Mouse (Mus musculus) liver, embryonic 15.5 days (tissue): ENCODE results near the gene Gm26727. TPM values are rescaled to one million over a fixed set of nuclear protein-coding genes. Genes with fewer than 3 reads are reported as not detected.
"Not testable (repeated sequence)": the region's sequence is repeated elsewhere in the genome, so short reads cannot be mapped to it uniquely, and the experiment has no call there.

Experiments used
- ATAC-seq: fragments of 200-750 bp; cut with Nextera tagmentation; 2 replicates; pipeline ENCODE4 v1.8.0; 2017; ENCODE audit warnings: moderate number of reproducible peaks, mild to moderate bottlenecking, moderate library complexity; ENCODE audit not compliant: insufficient read depth
- H3K27ac ChIP-seq: fragments of 300-500 bp; sonication (generic); replicated peaks from 2 replicates; pipeline ENCODE4 v1.5.1; 2015; ENCODE audit warnings: mild to moderate bottlenecking, inconsistent platforms
- H3K27me3 ChIP-seq: fragments of 300-500 bp; sonication (generic); 2 replicates; pipeline ENCODE4 v1.6.1; 2015; ENCODE audit warnings: mild to moderate bottlenecking, inconsistent platforms
- H3K36me3 ChIP-seq: fragments of 300-500 bp; sonication (generic); replicated peaks from 2 replicates; pipeline ENCODE4 v1.6.1; 2015; ENCODE audit warnings: moderate library complexity, mild to moderate bottlenecking, inconsistent platforms
- H3K4me1 ChIP-seq: fragments of 300-500 bp; sonication (generic); replicated peaks from 2 replicates; pipeline ENCODE4 v1.6.1; 2015; ENCODE audit warnings: inconsistent platforms
- H3K4me2 ChIP-seq: fragments of 300-500 bp; sonication (generic); 2 replicates; pipeline ENCODE4 v1.6.1; 2015; ENCODE audit warnings: moderate library complexity, mild to moderate bottlenecking, inconsistent platforms
- H3K4me3 ChIP-seq: fragments of 300-500 bp; sonication (generic); replicated peaks from 2 replicates; pipeline ENCODE4 v1.5.1; 2015; ENCODE audit warnings: mild to moderate bottlenecking, inconsistent platforms
- H3K9ac ChIP-seq: fragments of 300-500 bp; sonication (generic); 2 replicates; pipeline ENCODE4 v1.6.1; 2015; ENCODE audit warnings: moderate library complexity, mild to moderate bottlenecking, inconsistent platforms
- H3K9me3 ChIP-seq: fragments of 300-500 bp; sonication (generic); replicated peaks from 2 replicates; pipeline ENCODE4 v1.6.1; 2016; ENCODE audit warnings: inconsistent platforms
- WGBS: fragments of 180-500 bp; shearing (Covaris S2); methylation state at CpG from one replicate; pipeline ENCODE4 v1.1.7; 2015; ENCODE audit warnings: mixed read lengths; ENCODE audit not compliant: insufficient replicate concordance; 5-methylcytosine and 5-hydroxymethylcytosine counted together
- polyA plus RNA-seq: library from polyadenylated mRNA; unstranded; fragments of >200 nt; fragmentation: Nextera tagmentation; extraction: Ambion mirVana; gene quantifications from 2 replicates; pipeline ENCODE4 v1.2.1, GENCODE M21; 2015

Gene Gm26727
- polyA plus RNA-seq, 1 experiment from 2014 or later: not detected

- not testable (repeated sequence) for H3K27me3 ChIP-seq, H3K4me3 ChIP-seq, H3K4me1 ChIP-seq, H3K9ac ChIP-seq, H3K9me3 ChIP-seq, H3K4me2 ChIP-seq, ATAC-seq, H3K36me3 ChIP-seq, H3K27ac ChIP-seq
- WGBS: no CpG with 5 or more reads among the region's 1 CpGs
Observed at GRCm38 (mm10) chr2:67413425-67413824, 19.6 kb downstream of the Gm26727 start, which contains the start of gene Gm21830. Gene Gm21830, plus strand, starts transcription at chr2:67413725.

Other genes starting within 250 kb of the Gm26727 start
- not detected in 2 replicates for gene Gm21830, start 19.5 kb downstream of the Gm26727 start, polyA plus RNA-seq
- gene Xirp2, start 12.8 kb upstream of the Gm26727 start, polyA plus RNA-seq: 0.01 TPM in 1 of 2 replicates, not detected in the other
- gene B3galt1, start 132.7 kb upstream of the Gm26727 start, polyA plus RNA-seq: 0.38 and 0.40 TPM in 2 replicates